Mouse (Mus musculus) frontal cortex, postnatal 25 days (tissue): ENCODE results near the gene Prdm12.
"Not testable (repeated sequence)": the region's sequence is repeated elsewhere in the genome, so short reads cannot be mapped to it uniquely, and the experiment has no call there.

Source experiments
- DNase-seq, 2 experiments: peaks; one replicate each; pipeline ENCODE4 v3.0.0; 2022; ENCODE audit warnings: low spot score in 2 of 2

The Prdm12 gene

DNA sequence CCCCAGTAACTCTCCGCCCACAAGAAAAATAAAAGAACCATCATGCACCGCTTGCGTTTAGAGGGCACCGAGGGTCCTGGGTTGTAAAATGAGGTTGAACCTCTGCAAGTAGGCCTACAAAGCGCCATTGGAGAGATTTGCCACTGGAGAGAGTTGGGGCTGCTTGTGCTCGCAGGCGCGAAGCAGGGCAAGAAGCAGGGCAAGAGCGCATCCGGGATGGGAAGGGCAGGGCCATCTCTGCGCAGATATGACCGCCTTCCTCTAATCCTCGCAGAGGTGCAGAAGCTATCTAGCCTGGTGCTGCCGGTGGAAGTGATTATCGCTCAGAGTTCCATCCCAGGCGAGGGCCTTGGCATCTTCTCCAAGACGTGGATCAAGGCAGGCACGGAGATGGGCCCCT lies 2.1 kb downstream of the Prdm12 start:
- DNase-seq = no peak

DNA sequence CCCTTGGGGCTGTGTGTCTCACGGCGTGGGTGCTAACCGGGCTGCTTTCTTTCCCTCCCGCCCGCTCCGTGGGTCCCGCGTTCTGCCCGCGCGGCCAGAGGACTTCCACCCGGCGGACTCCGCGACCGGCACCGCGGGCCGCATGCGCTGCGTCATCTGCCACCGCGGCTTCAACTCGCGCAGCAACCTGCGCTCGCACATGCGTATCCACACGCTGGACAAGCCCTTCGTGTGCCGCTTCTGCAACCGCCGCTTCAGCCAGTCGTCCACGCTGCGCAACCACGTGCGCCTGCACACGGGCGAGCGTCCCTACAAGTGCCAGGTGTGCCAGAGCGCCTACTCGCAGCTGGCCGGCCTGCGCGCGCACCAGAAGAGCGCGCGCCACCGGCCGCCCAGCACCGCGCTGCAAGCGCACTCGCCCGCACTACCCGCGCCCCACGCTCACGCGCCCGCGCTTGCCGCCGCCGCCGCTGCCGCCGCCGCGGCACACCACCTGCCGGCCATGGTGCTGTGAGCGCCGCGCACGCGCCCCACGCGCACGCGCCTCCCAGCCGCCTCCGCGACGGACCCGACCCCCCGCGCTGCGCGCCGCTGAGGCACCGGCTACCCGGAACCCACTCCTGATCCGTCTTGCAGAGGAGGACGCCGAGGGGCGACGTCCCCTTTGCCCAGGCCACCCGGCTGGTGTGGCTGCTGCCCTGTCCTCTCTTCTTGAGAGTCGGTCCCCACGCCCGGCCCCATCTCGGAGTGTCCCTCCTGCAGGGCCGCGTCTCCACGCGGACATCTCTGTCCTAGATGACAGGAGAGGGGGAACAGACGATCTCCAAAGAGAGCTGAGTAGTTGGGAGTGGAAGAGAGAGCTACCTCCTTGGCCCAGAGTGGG lies 14.4 kb downstream of the Prdm12 start:
- DNase-seq = peak; percentile 52 to 57

GRCm38 (mm10) chr2:31654854-31655559 lies 15.2 kb downstream of the Prdm12 start:
- peak; percentile 62 to 65 for DNase-seq

- DNase-seq = no peak
Observed at GRCm38 (mm10) chr2:31656374-31656773, 16.5 kb downstream of the Prdm12 start.

DNA sequence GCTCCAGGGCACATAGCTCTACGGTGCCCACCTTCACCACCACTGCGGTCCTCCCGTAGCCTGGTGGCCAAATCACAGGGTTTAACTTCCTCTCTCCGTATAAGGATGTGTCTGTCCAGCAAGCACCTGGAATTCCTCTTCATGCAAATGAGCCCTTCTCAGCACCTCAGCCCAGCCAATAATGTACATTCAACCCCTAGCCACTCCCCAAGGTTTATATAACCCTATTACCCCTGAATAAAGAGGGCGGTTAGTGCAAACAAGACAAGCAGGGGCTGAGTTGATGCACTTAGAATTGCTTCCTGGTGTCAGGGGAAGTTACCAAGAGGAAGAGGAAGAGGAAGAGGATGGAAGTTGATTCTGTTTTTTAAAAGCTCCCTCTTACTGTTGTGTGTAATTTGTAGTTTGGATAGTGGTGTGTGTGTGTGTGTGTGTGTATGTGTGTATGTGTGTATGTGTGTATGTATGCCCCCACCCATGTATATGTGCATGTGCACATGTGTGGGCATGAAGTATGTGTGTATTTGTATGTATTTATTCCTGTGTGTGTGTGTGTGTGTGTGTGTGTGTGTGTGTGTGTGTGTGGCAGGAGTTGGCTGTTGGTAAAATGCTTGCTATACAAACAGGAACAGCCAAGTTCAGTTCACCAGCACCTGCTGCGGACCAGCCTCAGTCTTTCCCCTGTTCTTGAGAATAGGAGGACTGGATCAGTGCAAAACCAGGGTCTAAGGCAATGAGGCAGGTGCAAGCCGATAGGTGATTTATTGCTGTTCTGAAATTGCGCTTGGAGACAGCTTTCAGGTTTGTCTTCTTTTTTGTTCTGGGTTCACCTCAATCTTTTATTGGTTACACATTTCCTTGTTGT lies 23.3 kb downstream of the Prdm12 start:
- DNase-seq = no peak

DNA sequence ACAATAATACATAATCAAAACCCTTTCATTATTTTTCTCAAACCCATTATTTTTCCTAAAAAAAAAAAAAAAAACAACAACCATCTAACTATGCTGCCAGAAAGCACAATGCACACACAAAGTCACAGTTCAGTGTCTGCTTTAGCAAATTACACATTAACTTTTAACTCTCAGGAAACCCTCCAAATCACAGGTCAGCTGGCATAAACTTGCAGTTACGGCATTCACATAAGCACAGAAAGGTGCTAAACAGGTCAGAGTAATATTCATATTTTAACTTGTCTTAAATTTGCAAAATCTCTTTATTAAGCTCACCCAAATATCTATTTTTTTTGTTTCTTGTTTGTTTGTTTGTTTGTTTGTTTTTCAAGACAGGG lies 24.0 kb downstream of the Prdm12 start:
- no peak for DNase-seq

DNA sequence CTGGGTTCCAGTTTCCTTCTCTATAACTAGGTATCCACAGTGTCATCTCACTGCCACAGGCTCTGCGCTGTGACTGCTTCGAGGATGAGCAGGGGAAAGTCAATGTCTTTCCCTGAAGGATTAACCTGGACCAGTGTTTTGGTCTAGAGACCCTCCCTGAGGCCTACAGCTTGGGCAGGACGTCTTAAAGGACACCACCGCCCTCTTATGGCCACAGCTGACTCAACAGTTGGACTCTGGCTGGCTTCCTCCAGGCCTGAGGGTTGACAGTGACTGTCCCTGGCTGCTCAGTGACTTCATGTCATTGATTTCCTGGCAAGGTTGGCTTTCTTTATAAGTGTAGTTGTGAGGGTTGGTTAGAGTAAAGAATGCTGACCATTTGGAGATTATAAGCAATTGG lies 27.5 kb downstream of the Prdm12 start:
- no peak for DNase-seq

DNA sequence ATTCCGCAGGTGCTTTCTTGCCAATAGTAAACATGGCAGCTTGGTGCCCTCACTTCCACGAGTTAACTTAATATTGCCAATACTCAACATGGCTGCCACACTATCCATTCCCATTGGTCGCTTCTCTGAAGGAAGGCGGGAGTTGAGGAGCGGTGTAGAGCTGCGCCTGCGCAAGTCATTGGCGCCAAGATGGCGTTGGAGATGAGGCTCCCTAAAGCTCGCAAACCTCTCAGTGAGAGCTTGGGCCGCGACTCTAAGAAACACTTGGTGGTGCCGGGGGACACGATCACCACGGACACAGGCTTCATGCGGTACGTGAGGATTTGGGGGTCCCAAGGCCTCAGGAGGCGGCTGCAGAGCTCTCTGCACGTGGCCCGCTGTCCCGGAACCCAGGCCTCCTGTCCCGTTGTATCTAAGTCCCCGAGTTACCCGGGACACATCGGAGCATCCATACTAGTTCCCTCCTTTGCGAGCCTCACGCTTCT lies 30.8 kb downstream of the Prdm12 start, which contains the start of gene Exosc2:
Gene Exosc2 (plus strand): TSS at position 165 of the 485 bp plus-strand sequence.
- peak; percentile 71 to 82 for DNase-seq

DNA sequence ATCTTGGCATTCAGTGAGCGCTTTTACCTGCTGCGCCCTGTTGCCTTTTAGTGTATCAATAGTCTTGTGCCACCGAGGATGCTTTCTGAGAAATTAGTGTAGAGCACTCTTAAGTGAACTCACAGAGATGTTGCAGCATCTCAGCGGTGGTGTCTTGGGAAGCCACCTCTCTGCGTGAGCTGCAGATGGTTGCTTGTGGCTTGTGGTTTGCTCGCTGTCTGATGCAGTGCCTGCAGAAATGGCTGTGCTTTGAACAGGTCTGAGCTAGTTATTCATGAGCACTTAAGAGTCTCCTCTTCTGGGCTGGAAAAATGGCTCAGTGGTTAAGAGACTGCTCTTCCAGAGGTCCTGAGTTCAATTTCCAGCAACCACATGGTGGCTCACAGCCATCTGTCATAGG lies 38.8 kb downstream of the Prdm12 start:
- DNase-seq = no peak

- DNase-seq = not testable (repeated sequence)
Observed at GRCm38 (mm10) chr2:31681051-31681707, 41.3 kb downstream of the Prdm12 start.

- DNase-seq = no peak
Observed at GRCm38 (mm10) chr2:31681731-31682235, 41.9 kb downstream of the Prdm12 start.

DNA sequence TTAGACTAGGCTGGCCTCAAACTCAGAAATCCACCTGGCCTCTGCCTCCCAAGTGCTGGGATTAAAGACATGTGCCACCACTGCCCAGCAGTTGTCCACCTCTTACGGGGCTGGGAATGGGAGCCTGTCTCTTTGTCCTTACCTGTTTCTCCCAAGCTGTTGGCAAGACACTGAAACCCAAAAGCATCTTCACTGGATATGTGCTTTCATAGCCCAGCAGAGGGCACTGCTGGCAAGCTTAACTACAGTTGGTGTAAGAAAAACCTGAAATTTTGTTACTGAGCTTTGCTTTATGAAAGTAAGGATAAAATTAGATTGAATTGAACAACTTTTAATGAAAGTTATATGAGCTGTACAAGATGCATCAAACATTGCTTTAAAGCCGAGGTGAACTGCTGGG lies 43.8 kb downstream of the Prdm12 start:
- peak; percentile 30 to 62 for DNase-seq

DNA sequence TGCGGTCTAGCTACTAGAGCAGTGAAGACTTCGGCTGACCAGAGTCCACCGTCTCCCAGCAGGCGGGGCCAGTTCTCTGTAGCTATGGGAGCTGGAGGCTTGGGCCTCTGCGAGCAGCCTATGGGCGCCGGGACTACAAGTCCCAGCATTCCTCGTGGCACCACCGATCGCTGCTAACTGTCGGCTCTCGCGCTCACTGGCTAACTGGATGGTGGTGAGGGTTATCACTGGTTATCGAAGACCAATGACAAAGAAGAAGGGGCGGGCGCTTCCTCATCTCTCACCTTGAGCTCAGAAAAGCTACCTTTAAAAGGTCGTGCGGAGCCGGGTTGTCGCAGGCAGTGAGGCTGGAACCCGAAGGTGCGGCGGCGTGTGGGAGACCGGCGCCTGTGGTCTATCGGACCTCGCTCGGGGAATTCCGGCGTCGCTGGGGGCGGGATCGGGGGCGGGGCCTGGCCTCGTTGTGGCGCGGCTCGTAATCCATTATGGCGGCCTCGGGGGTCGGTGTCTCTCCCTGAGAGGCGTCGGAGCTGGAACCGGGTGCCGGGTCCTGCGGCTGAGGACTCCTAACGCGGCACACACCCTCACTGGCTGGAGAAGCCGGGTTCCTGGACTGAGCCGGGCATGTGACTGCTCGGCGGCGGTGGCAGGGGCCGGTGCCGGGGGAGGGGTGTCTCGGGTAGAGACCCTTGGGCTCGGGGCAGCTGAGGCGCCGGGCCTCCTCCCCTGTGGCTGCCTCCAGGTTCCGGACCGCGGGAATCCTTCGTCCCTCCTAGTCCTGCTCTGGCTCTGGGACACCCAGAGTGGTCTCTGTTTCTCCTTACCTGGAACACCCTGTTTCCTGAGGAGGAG lies 48.5 kb downstream of the Prdm12 start, which contains the start of gene Abl1:
Gene Abl1 (plus strand): TSS at position 303 of the 852 bp plus-strand sequence.
- DNase-seq = peak; percentile 86 to 91

DNA sequence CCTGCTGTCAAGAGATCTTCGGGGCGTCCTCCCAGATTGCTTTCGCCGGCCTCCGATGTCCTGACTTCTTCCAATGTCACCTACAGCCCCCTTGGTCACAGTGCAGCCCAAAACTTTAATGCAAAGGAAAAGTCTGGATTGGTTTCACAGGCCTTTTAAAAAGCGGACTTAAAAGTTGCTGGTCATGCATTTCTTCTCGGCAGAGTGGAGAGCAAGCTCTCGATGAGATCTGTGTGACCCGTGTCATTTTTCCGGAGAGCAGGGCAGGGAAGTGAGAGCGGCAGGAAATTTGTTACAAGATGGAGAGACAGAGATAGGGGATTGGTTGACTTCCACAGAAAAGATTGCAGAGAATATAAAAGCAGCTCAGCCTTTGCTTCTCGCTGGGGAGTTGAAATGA lies 49.2 kb downstream of the Prdm12 start:
- no peak for DNase-seq

DNA sequence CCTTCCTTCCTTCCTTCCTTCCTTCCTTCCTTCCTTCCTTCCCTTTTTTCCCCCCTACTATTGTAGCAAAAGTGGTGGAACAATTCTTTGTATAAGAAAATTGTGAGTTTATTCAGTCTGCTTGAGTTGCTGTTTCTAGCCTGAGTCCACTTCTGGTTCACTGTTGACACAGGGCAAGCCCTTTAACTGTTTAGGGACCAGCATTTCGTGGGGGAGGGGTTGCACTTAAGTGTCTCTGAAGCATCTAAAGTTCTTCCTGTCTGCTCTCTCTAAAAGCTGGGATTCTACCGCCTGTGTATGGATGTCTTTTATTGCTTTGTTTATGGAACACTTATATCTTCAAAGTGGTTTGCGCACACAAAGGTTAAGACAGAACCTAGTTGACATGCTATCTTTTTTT lies 50.2 kb downstream of the Prdm12 start:
- no peak for DNase-seq

DNA sequence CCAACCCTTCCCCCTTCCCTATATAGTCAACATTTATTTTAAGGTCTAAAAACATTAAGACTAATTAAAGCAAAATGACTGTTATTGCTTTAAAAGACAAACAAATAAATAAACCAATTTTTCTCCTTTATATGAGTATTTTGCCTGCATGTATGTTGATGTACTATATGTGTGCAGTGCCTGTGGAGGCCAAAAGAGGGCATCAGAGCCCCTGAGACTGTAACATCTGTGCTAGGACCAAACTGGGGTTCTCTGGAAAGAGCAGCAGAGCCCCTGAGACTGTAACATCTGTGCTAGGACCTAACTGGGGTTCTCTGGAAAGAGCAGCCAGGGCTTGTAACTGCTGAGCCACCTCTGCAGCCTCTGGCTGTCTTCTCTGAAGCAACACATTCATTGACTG lies 58.4 kb downstream of the Prdm12 start:
- DNase-seq = no peak

DNA sequence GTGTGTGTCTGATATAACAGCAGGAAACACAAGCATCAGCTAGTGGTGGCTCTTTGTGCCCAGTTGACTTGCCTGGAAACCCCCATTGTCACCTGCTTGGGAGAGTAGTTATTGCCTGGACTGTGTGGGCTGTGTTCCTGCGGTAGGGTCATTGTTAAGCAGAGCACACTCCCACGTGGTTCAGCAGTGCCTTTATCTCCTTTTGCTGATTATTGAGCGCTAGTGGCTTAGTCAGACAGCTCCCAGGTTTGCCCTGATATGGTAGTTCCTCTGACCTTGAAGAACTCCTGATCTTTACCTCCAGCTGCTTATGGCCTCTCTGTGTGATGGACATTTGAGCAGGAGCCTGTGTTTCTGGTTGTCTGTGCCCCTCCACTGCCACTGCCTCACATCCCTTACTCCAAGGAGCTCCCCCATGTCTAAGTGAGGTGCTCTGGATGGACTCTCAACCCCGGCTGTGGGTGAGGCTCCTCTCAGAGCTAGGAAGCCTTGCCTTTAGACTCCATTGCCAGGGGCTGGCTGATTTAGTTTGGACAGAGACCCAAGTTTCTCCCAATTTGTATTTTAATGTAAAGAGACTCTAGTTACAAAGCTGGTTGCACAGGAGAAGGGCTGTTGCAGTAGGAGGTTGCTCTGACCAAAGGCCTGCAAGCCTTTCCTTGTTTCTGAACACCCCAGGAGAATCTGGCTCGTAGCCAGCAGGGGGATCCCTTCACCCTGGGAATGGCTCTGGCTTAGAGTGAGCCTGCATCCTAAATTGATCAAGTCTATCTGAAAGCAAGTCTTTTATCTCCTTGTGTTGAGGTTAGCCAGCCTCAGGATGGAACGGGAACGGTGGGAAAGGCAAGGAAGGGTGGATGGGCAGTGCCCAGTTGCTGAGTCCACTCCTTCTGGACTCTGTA lies 61.0 kb downstream of the Prdm12 start:
- no peak for DNase-seq

GRCm38 (mm10) chr2:31703226-31703625 lies 63.4 kb downstream of the Prdm12 start:
- no peak for DNase-seq
